Mouse (Mus musculus): ENCODE measurements around the gene Adra2c.
A peak's percentile ranks its signal among the peaks of the same experiment; 100 is the strongest.

The Adra2c gene

DNA sequence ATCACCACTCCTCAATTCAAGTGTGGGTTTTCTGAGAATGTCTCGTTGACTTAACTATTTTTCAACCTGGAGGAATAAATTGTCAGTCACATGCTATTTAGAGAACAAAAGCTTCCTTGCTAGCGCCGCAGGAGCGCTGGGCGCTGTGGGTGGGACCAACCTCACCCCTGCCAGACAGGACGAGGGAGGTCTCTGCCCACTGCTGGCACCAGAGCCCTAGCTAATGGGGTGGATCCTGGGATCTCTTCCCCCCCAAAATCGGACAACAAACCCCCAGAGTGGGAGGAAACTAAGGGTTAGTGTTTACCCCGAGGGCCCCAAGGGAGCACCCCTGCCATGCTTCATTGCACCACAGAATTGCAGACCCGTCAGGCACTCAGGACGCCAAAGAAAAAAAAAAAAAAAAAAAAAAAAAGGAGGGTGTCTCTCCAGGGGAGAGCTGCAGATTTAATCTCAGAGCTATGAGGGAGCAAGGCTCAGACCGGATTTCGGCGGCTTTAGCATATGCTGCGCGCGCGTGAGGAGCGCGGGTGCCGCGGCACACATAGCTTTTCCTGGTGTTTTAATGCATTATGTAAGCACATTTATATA, 35.2 kb downstream of the Adra2c start:
- DNase-seq = peak; percentile 36

DNA sequence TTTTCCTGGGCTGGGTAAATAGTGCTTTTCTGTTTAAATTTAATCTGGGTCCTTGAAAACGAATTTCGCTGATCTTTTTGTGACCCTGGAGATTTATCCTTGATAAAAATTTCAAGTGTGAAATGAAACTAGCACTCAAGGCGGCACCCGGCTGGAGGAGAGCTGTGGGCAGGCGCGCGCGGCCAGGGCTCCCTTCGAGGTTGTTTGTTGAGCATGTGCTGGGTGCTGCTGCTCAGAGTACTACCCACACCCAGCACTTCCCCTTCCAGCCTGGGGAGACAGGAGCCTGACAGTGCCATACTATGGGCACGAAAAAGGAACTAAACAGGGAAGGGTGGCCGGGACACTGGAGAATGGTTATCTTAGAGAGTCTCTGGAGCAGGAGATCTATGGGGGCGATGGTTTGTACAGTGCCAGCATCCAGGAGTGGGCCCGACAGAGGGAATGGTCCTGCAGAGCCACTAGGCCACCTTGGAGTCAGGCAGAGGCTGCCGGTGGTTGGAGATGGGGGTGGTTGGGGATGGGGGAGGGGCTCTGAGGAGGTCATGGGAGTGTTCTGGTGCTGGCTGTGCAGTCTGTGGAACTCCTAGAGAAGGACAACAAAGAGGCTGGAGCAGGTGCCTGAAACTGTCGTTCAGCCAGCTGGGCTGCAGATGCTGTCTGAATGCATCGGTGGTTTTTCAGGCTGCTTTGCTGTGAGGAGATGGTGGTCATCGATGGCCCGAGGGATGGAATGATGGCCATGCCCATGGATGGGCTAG, 35.9 kb downstream of the Adra2c start:
- peak; percentile 54 for DNase-seq

DNA sequence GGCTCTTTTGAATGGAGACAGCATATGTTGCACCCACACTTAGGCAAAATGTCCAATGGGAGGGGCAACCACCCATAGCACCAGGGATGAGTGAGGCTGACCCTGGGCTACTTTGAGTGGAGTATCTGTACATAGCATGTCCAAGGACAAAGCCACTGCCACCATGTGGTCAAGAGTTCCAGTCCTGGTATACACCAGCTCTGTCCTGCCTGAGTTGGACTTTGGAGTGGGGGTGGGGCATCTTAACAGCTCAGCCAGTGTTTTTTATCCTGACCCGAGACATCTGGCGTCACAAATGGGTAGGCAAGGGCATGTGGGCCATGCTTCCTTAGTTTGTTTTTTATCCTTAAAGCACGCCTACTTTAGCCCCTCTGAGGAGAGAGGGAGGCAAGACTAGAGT, 36.5 kb downstream of the Adra2c start:
- DNase-seq = no peak

DNA sequence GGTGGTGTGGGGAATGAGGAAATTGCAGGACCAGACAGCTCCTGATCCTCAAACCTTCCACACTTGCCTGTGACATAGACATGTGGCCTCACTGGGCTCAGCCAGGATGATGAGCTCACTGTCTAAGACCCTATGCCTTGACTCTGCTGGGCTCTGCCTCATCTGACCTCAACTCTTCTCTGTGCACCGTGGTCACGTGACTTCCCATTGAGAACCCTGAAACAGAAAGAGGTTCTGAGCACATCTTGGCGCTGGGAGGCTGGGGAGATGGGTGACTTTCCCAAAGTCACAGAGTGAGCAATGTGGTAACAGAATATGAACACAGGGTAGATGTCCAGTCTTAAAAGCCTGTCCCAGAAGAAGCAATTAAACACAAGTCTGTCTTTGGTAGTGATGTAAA, 37.1 kb downstream of the Adra2c start:
- no peak for DNase-seq

DNA sequence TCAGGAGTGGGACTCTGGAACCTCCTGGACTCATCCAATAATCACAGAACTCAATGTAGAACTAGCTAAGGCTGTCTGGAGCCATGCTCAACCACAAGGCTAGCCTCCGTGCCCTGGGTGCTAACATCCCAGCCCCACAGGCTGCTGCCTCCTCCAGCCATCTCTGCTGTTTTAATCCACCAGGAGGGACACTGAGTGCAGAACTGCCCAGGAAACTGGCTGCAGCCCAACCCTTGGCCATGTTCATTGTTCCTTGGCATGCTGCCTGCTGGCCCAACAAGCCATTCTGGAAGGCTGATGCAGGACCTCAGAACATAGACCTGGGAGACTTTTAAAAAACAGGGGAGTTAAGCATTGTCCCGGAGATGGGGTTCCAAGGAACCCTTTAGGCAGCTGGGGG, 42.5 kb downstream of the Adra2c start:
- DNase-seq = peak; percentile 82

DNA sequence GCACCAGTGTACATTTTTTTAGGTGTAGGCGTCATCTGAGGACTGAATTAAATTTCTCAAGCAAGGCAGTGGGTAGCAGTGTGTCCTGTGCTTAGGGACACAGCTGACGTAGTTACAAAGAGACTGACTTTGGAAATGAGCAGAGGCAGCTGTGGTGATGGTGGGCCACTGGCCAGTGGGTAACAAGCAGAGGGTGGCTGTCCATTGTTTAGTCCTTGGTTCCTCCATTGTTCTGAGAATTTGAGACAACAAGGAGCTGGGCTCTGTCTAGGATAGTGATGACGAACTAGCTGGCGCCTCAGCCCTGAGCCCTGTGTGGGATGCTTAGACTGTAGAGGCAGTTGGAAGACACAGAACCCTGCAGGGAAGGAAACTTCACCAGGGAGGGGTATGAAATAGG, 52.7 kb downstream of the Adra2c start:
- no peak for DNase-seq
